Mouse (Mus musculus): ENCODE data around the gene Edaradd.

Edaradd gene

GRCm38 (mm10) chr13:12460881-12461729, 59.1 kb downstream of the Edaradd start:
- peak; percentile 90 for DNase-seq (ENCODE audit: low spot score)

GRCm38 (mm10) chr13:12460443-12460842, 59.8 kb downstream of the Edaradd start:
- DNase-seq (ENCODE audit: low spot score), result peak; percentile 31

DNA sequence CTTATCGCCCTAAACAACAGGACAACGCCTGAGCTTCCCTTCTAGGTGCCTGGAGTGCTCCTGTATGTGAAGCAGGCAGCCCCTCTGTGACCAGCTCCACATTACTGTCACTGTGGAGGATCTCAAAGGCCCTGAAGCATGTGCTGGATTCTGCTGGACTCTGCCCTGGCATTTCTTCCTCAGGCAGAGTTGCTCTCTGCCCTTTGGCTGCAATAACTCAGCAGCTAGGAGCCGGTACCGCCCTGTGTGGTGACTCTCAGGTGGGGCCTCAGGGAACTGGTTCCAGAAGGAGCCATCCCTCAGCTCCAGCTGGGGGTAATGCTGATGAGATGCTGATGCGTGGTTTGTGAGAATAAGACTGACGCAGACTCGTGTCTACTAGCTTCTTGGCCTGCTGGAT, 63.5 kb downstream of the Edaradd start:
- no peak for DNase-seq (ENCODE audit: low spot score)

GRCm38 (mm10) chr13:12454686-12455390, 65.4 kb downstream of the Edaradd start:
- no peak for DNase-seq (ENCODE audit: low spot score)

DNA sequence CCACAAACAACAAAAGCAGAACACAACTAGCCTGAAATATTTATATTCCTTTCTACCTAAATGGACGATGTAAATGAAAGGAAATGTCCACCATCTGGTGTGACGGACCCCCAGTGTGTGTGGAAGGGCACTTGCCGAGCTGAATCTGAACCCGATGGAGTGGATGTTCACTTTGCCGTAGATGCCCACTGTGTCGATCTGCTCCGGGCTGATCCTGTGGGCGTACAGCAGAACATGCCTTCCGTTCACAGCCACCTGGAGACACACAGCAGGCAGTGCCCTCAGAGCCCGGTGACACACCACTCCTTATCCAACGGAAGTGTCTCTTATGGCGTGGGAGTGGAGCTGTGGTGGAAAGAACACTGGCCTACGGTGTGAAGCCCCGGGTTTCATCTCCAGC, 67.1 kb downstream of the Edaradd start:
- no peak for DNase-seq (ENCODE audit: low spot score)

DNA sequence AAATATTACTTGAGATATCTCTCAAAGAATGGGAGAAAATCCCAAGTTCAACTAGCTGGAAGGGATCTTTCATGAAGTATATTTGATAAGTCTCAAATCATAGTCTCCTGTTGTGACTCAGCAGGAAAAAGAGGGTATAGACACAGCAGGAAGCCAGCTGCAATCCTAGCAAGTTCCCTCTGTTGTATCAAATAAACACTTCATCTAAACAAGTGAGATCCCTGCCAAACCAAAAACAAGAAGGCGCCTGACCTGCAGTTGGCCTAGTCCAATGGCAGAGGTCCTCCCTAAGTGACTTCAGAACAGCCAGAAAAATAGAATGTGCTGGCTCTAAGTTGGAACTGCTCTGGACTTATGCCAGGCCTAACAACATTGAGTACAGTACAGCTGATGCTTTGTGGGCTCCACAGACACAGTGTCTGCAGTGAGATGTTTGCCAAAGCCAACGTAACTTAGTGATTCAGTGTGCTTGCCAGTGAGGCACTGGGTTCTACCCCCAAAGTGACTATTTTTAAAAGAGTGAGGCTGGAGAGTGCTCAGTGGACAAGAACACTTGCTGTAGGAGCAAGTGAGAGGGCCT, 78.1 kb downstream of the Edaradd start:
- DNase-seq (ENCODE audit: low spot score), result peak; percentile 27

GRCm38 (mm10) chr13:12440813-12441212, 79.4 kb downstream of the Edaradd start:
- DNase-seq (ENCODE audit: low spot score), result no peak

GRCm38 (mm10) chr13:12439586-12439985, 80.7 kb downstream of the Edaradd start:
- no peak for DNase-seq (ENCODE audit: low spot score)

- no peak for DNase-seq (ENCODE audit: low spot score)
Observed at GRCm38 (mm10) chr13:12433843-12434242, 86.4 kb downstream of the Edaradd start.

DNA sequence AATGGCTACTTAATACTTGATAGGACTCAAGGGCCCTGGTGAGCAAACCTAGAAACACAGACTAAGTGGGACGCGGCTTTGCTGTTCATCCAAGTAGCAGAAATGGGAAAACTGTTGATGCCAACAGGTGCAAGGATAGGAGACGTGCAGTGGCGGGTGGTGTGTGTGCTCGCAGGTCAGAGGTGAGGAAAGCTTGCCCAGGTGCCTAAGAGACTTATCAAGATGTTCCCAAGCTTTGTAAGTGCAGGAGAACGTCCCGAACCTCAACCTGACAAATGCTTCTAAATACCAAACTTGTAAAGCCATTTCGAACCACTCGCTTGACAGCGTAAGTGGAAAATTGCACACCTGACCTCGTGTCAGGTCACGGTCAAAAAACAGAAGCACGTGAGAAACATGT, 91.7 kb downstream of the Edaradd start:
- no peak for DNase-seq (ENCODE audit: low spot score)

Data from ovary, adult 18-20 months (tissue).